In genomic region chr8:104538896-104539295, GRCm38 (mm10) we compare ENCODE assay signal across 23 mouse cellular contexts. TPM values are rescaled to one million over a fixed set of nuclear protein-coding genes. Genes with fewer than 3 reads are reported as not detected.
"Had no signal": no experiment of that assay in that cellular context is flagged by ENCODE, and none has a peak within 500 bp of the region (broad histone marks: within the 10 kb centered on the region; RNA-seq: fewer than 3 reads in every experiment).

No protein-coding gene starts in this region.

- H3K9me3 ChIP-seq: liver, embryonic 15.5 days; lung, embryonic 15.5 days; midbrain, embryonic 13.5 days; midbrain, embryonic 15.5 days; neural tube, embryonic 13.5 days; neural tube, embryonic 15.5 days had no signal

- ATAC-seq: liver, postnatal 0 days; lung, postnatal 0 days; midbrain, embryonic 13.5 days; midbrain, embryonic 15.5 days had no signal

- H3K27ac ChIP-seq: liver, embryonic 15.5 days; lung, embryonic 15.5 days; macrophage; midbrain, embryonic 13.5 days; midbrain, embryonic 15.5 days; neural tube, embryonic 13.5 days; neural tube, embryonic 15.5 days had no signal

- H3K4me3 ChIP-seq: liver, embryonic 15.5 days; lung, embryonic 15.5 days; midbrain, embryonic 13.5 days; midbrain, embryonic 15.5 days; myocyte; neural tube, embryonic 13.5 days; neural tube, embryonic 15.5 days had no signal

- H3K36me3 ChIP-seq: liver, embryonic 15.5 days; lung, embryonic 15.5 days; midbrain, embryonic 13.5 days; midbrain, embryonic 15.5 days; neural tube, embryonic 13.5 days; neural tube, embryonic 15.5 days had no signal

- DNase-seq: liver, postnatal 0 days; lung, adult 2 months; lung, postnatal 14 days; lung, postnatal 36 days; retina, postnatal 1 day; right cerebral cortex, postnatal 4 days; spleen, adult 18-20 months; thymus, adult 2 months; thymus, postnatal 25 days; thymus, postnatal 4 days had no signal

- H3K9ac ChIP-seq: liver, embryonic 15.5 days; liver, postnatal 0 days; lung, embryonic 15.5 days; midbrain, embryonic 13.5 days; midbrain, embryonic 15.5 days; neural tube, embryonic 13.5 days; neural tube, embryonic 15.5 days had no signal

- H3K4me2 ChIP-seq: liver, embryonic 15.5 days; lung, embryonic 15.5 days; midbrain, embryonic 11.5 days; midbrain, embryonic 13.5 days; midbrain, embryonic 15.5 days; neural tube, embryonic 13.5 days; neural tube, embryonic 15.5 days had no signal

RNA-seq across cellular contexts. Expression of gene Car7, which starts 4.4 kb away (rescaled TPM):
- total RNA-seq: megakaryocyte-erythroid progenitor cell, adult 5-6 weeks had no signal

RNA-seq across cellular contexts. Expression of gene Terb1, which starts 29.2 kb away (rescaled TPM):
- total RNA-seq: megakaryocyte, adult 5-6 weeks; megakaryocyte-erythroid progenitor cell, adult 5-6 weeks had no signal
- polyA plus RNA-seq: liver, embryonic 15.5 days; macrophage; myocyte; small intestine, adult 2 months had no signal
